Mouse (Mus musculus) heart, embryonic 16.5 days (tissue): ENCODE results near the gene Cfap97d2. TPM values are rescaled to one million over a fixed set of nuclear protein-coding genes. Genes with fewer than 3 reads are reported as not detected.

ENCODE experiments used
- ATAC-seq: fragments of 200-750 bp; cut with Nextera tagmentation; replicated peaks from 2 replicates; pipeline ENCODE4 v1.8.0; 2017; ENCODE audit warnings: moderate number of reproducible peaks; ENCODE audit not compliant: insufficient read depth, low FRiP score; ENCODE audit errors: extremely low read depth
- H3K27ac ChIP-seq: fragments of 300-500 bp; sonication (generic); 2 replicates; pipeline ENCODE4 v1.5.1; 2014; ENCODE audit warnings: mild to moderate bottlenecking, low read length, control low read depth, moderate library complexity
- H3K27me3 ChIP-seq: fragments of 300-500 bp; sonication (generic); 2 replicates; pipeline ENCODE4 v1.6.1; 2014; ENCODE audit warnings: low read length, mixed read lengths; ENCODE audit not compliant: control insufficient read depth, insufficient read depth
- H3K36me3 ChIP-seq: fragments of 300-500 bp; sonication (generic); 2 replicates; pipeline ENCODE4 v1.6.1; 2014; ENCODE audit not compliant: control insufficient read depth, insufficient read depth
- H3K4me1 ChIP-seq: fragments of 300-500 bp; sonication (generic); 2 replicates; pipeline ENCODE4 v1.6.1; 2014; ENCODE audit warnings: low read length, mixed read lengths; ENCODE audit not compliant: control insufficient read depth, insufficient read depth
- H3K4me2 ChIP-seq: fragments of 300-500 bp; sonication (generic); 2 replicates; pipeline ENCODE4 v1.6.1; 2014; ENCODE audit warnings: low read depth, mild to moderate bottlenecking, control low read depth, low read length
- H3K4me3 ChIP-seq: fragments of 300-500 bp; sonication (generic); 2 replicates; pipeline ENCODE4 v1.5.1; 2014; ENCODE audit warnings: mild to moderate bottlenecking, control low read depth, low read length
- H3K9ac ChIP-seq: fragments of 300-500 bp; sonication (generic); 2 replicates; pipeline ENCODE4 v1.6.1; 2014; ENCODE audit warnings: low read length, control low read depth
- H3K9me3 ChIP-seq: fragments of 300-500 bp; sonication (generic); replicated peaks from 2 replicates; pipeline ENCODE4 v1.6.1; 2016; ENCODE audit warnings: low read length; ENCODE audit not compliant: control insufficient read depth
- WGBS: fragments of 180-500 bp; shearing (Covaris S2); extraction: QIAGEN DNeasy Blood & Tissue Kit; methylation state at CpG from one replicate; pipeline ENCODE4 v1.1.7; 2014; 5-methylcytosine and 5-hydroxymethylcytosine counted together
- polyA plus RNA-seq: library from polyadenylated mRNA; unstranded; fragments of >200 nt; fragmentation: Nextera tagmentation; extraction: Ambion mirVana; gene quantifications from 2 replicates; pipeline ENCODE4 v1.2.1, GENCODE M21; 2015

Gene Cfap97d2
- polyA plus RNA-seq, 1 experiment from 2014 or later = not detected

DNA sequence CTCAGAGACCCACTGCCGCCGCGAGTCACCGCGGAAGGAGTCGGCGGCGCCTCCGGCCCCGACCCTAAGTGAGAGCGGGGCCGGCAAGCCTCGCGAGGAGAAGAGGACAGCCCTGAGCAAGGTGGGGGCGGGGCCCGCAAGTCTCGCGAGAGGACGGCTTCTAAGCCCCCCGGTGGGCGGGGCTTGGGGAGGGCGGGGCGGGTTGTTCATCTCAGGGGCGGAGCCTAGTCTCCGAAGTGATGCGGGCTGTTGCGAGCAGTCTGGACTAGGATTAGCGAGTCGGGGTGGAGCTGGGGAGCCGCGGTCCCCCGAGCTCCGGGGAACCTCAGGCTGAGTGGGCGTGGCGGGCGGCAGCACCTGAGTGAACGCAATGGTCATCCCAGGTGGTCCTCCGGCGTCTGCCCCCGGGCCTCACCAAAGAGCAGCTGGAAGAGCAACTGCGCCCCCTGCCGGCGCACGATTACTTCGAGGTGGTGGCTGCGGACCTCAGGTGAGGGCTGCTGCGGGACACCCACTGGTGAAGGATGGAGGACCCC, 80.1 kb downstream of the Cfap97d2 start:
- peak; percentile 94 for ATAC-seq
- Histone ChIP-seq H3K9me3 (no peaks in the 10 kb centered on the region), H3K36me3 (peaks cover 17% of the 10 kb centered on the region), H3K4me3 (peak overlapping the region; percentile 75), H3K27me3 (no peaks in the 10 kb centered on the region), H3K4me2 (peak overlapping the region; percentile 71), H3K9ac (peak overlapping the region; percentile 97), H3K4me1 (peaks cover 11% of the 10 kb centered on the region), H3K27ac (peak overlapping the region; percentile 97)
- WGBS = under 1% methylated on average over 45 of the region's 47 CpGs

- 95% methylated on average over 8 of the region's 8 CpGs for WGBS
Observed at GRCm38 (mm10) chr8:13789606-13790005, 83.9 kb downstream of the Cfap97d2 start.

More at GRCm38 (mm10) chr8:13789606-13790005, 83.9 kb downstream of the Cfap97d2 start:
- no peaks in the 10 kb centered on the region for H3K9me3 ChIP-seq
- peaks cover 25% of the 10 kb centered on the region for H3K36me3 ChIP-seq
- ATAC-seq = no peak
- H3K4me1 ChIP-seq = peaks cover 9% of the 10 kb centered on the region
- H3K4me2 ChIP-seq = no peak overlapping the region
- H3K9ac ChIP-seq = no peak overlapping the region
- H3K27me3 ChIP-seq = no peaks in the 10 kb centered on the region
- no peak overlapping the region for H3K4me3 ChIP-seq
- no peak overlapping the region for H3K27ac ChIP-seq

Other genes starting within 250 kb of the Cfap97d2 start
- 268 and 275 TPM in 2 replicates for gene Gas6, start 211.4 kb upstream of the Cfap97d2 start, polyA plus RNA-seq
- not detected in 2 replicates for gene 1700029H14Rik, start 143.4 kb upstream of the Cfap97d2 start, polyA plus RNA-seq
- gene Rasa3, start 28.3 kb upstream of the Cfap97d2 start, polyA plus RNA-seq = 26.9 and 27.4 TPM in 2 replicates
- 98.7 and 102 TPM in 2 replicates for gene Cdc16, start 51.8 kb downstream of the Cfap97d2 start, polyA plus RNA-seq
- gene Upf3a, start 79.7 kb downstream of the Cfap97d2 start, polyA plus RNA-seq = 24.1 and 28.0 TPM in 2 replicates
- gene AF366264, start 132.5 kb downstream of the Cfap97d2 start, polyA plus RNA-seq = not detected in 2 replicates
- gene Champ1, start 163.8 kb downstream of the Cfap97d2 start, polyA plus RNA-seq = 14.4 and 15.6 TPM in 2 replicates
- gene Coprs, start 184.4 kb downstream of the Cfap97d2 start, polyA plus RNA-seq = 44.1 and 47.7 TPM in 2 replicates